Mouse (Mus musculus): ENCODE measurements around the gene Pwp2. TPM values are rescaled to one million over a fixed set of nuclear protein-coding genes. Genes with fewer than 3 reads are reported as not detected.
A peak's percentile ranks its signal among the peaks of the same experiment; 100 is the strongest.

Gene Pwp2
- 7.9 and 8.2 TPM in 2 replicates for polyA plus RNA-seq (2012; rRNA removed)

- under 1% methylated on average over 47 of the region's 47 CpGs for WGBS
- H3K27me3 ChIP-seq (replicated peaks; ENCODE audit: control insufficient read depth, insufficient read depth, low read length): no peaks in the 10 kb centered on the region
- no peaks in the 10 kb centered on the region for H3K36me3 ChIP-seq (ENCODE audit: control insufficient read depth, insufficient read depth, low read length)
- peaks cover 4% of the 10 kb centered on the region; the same call in 1 of the 2 replicates for H3K4me1 ChIP-seq (ENCODE audit: control insufficient read depth, insufficient read depth, low read length)
- peak within 1 kb of the TSS; percentile 41; the same call in 1 of the 2 replicates for H3K27ac ChIP-seq (ENCODE audit: insufficient read depth, low read depth, low read length)
- TF ChIP-seq POLR2A (IDR thresholded peaks at IDR 0.05; ENCODE audit: low read depth, low read length): peak; percentile 53
- 0 out of 2 replicates have a peak, but pooled peaks have one; percentile 17 for TF ChIP-seq CTCF (conservative IDR thresholded peaks at IDR 0.05; ENCODE audit: insufficient read depth, insufficient read length, low read depth, low read length)
- DNase-seq: peak; percentile 95
- H3K4me3 ChIP-seq (ENCODE audit: insufficient read depth, low read depth, low read length): peak within 1 kb of the TSS; percentile 67
Measured at GRCm38 (mm10) chr10:78184531-78185380, at the start of gene Pwp2. Gene Pwp2, minus strand, starts transcription at chr10:78185149.

GRCm38 (mm10) chr10:78233756-78234155 lies 48.8 kb upstream of the Pwp2 start:
- H3K27ac ChIP-seq (ENCODE audit: insufficient read depth, low read depth, low read length): no peak overlapping the region
- H3K36me3 ChIP-seq (ENCODE audit: control insufficient read depth, insufficient read depth, low read length): no peaks in the 10 kb centered on the region; the same call in 1 of the 2 replicates
- no peak overlapping the region for H3K4me3 ChIP-seq (ENCODE audit: insufficient read depth, low read depth, low read length)
- H3K4me1 ChIP-seq (ENCODE audit: control insufficient read depth, insufficient read depth, low read length): peaks cover 3% of the 10 kb centered on the region; the same call in 1 of the 2 replicates
- H3K27me3 ChIP-seq (replicated peaks; ENCODE audit: control insufficient read depth, insufficient read depth, low read length): no peaks in the 10 kb centered on the region
- 64% methylated on average over 6 of the region's 6 CpGs for WGBS
- TF ChIP-seq POLR2A (IDR thresholded peaks at IDR 0.05; ENCODE audit: low read depth, low read length) (no peak), CTCF (conservative IDR thresholded peaks at IDR 0.05; ENCODE audit: insufficient read depth, insufficient read length, low read depth, low read length) (no peak)
- peak; percentile 76 for DNase-seq

- H3K4me1 ChIP-seq (ENCODE audit: control insufficient read depth, insufficient read depth, low read length): peaks cover 3% of the 10 kb centered on the region; the same call in 1 of the 2 replicates
- no peaks in the 10 kb centered on the region; the same call in 1 of the 2 replicates for H3K36me3 ChIP-seq (ENCODE audit: control insufficient read depth, insufficient read depth, low read length)
- H3K27ac ChIP-seq (ENCODE audit: insufficient read depth, low read depth, low read length): no peak overlapping the region
- H3K4me3 ChIP-seq (ENCODE audit: insufficient read depth, low read depth, low read length): no peak overlapping the region
- TF ChIP-seq CTCF (conservative IDR thresholded peaks at IDR 0.05; ENCODE audit: insufficient read depth, insufficient read length, low read depth, low read length) (no peak), POLR2A (IDR thresholded peaks at IDR 0.05; ENCODE audit: low read depth, low read length) (no peak)
- DNase-seq: peak; percentile 55
- 81% methylated on average over 5 of the region's 5 CpGs for WGBS
- no peaks in the 10 kb centered on the region for H3K27me3 ChIP-seq (replicated peaks; ENCODE audit: control insufficient read depth, insufficient read depth, low read length)
Measured at GRCm38 (mm10) chr10:78233161-78233560, 48.2 kb upstream of the Pwp2 start.

- no peaks in the 10 kb centered on the region; the same call in 1 of the 2 replicates for H3K36me3 ChIP-seq (ENCODE audit: control insufficient read depth, insufficient read depth, low read length)
- no peak for DNase-seq
- TF ChIP-seq POLR2A (IDR thresholded peaks at IDR 0.05; ENCODE audit: low read depth, low read length) (no peak), CTCF (conservative IDR thresholded peaks at IDR 0.05; ENCODE audit: insufficient read depth, insufficient read length, low read depth, low read length) (no peak)
- no peak overlapping the region for H3K4me3 ChIP-seq (ENCODE audit: insufficient read depth, low read depth, low read length)
- peaks cover 3% of the 10 kb centered on the region; the same call in 1 of the 2 replicates for H3K4me1 ChIP-seq (ENCODE audit: control insufficient read depth, insufficient read depth, low read length)
- 69% methylated on average over 4 of the region's 4 CpGs for WGBS
- no peaks in the 10 kb centered on the region for H3K27me3 ChIP-seq (replicated peaks; ENCODE audit: control insufficient read depth, insufficient read depth, low read length)
- no peak overlapping the region for H3K27ac ChIP-seq (ENCODE audit: insufficient read depth, low read depth, low read length)
Measured at GRCm38 (mm10) chr10:78232301-78232980, 47.5 kb upstream of the Pwp2 start.

- no peak for TF ChIP-seq POLR2A (IDR thresholded peaks at IDR 0.05; ENCODE audit: low read depth, low read length)
- TF ChIP-seq CTCF (conservative IDR thresholded peaks at IDR 0.05; ENCODE audit: insufficient read depth, insufficient read length, low read depth, low read length): no peak
- Histone ChIP-seq H3K27ac (ENCODE audit: insufficient read depth, low read depth, low read length) (no peak overlapping the region), H3K4me1 (ENCODE audit: control insufficient read depth, insufficient read depth, low read length) (no peaks in the 10 kb centered on the region; the same call in 1 of the 2 replicates), H3K27me3 (replicated peaks; ENCODE audit: control insufficient read depth, insufficient read depth, low read length) (no peaks in the 10 kb centered on the region), H3K4me3 (ENCODE audit: insufficient read depth, low read depth, low read length) (no peak overlapping the region), H3K36me3 (ENCODE audit: control insufficient read depth, insufficient read depth, low read length) (no peaks in the 10 kb centered on the region; the same call in 1 of the 2 replicates)
- WGBS: 86% methylated on average over 5 of the region's 5 CpGs
- no peak for DNase-seq
Measured at GRCm38 (mm10) chr10:78228560-78228928, 43.6 kb upstream of the Pwp2 start.

GRCm38 (mm10) chr10:78227875-78228559 lies 43.1 kb upstream of the Pwp2 start:
- no peaks in the 10 kb centered on the region; the same call in 1 of the 2 replicates for H3K4me1 ChIP-seq (ENCODE audit: control insufficient read depth, insufficient read depth, low read length)
- peak overlapping the region; percentile 24; the same call in 1 of the 2 replicates for H3K27ac ChIP-seq (ENCODE audit: insufficient read depth, low read depth, low read length)
- WGBS: 52% methylated on average over 8 of the region's 8 CpGs
- peak; percentile 59 for DNase-seq
- no peak overlapping the region for H3K4me3 ChIP-seq (ENCODE audit: insufficient read depth, low read depth, low read length)
- H3K27me3 ChIP-seq (replicated peaks; ENCODE audit: control insufficient read depth, insufficient read depth, low read length): no peaks in the 10 kb centered on the region
- H3K36me3 ChIP-seq (ENCODE audit: control insufficient read depth, insufficient read depth, low read length): no peaks in the 10 kb centered on the region; the same call in 1 of the 2 replicates
- no peak for TF ChIP-seq POLR2A (IDR thresholded peaks at IDR 0.05; ENCODE audit: low read depth, low read length)
- no peak for TF ChIP-seq CTCF (conservative IDR thresholded peaks at IDR 0.05; ENCODE audit: insufficient read depth, insufficient read length, low read depth, low read length)

Data from kidney, adult 2 months (tissue).